Mouse (Mus musculus) spleen, postnatal 36 days (tissue): Measurements from ENCODE around the gene Auts2.

Experiments used
- DNase-seq, 2 experiments: peaks; one replicate each; pipeline ENCODE4 v3.0.0; 2022; ENCODE audit warnings: low spot score in 2 of 2, mixed read lengths in 1 of 2

Auts2 gene

GRCm38 (mm10) chr5:131922118-131922517 is 621.0 kb downstream of the Auts2 start:
- DNase-seq = no peak

GRCm38 (mm10) chr5:131919983-131920777 is 623.0 kb downstream of the Auts2 start:
- DNase-seq = no peak

GRCm38 (mm10) chr5:131916791-131917403 is 626.2 kb downstream of the Auts2 start:
- no peak for DNase-seq

- DNase-seq = no peak
Observed at GRCm38 (mm10) chr5:131913562-131913961, 629.6 kb downstream of the Auts2 start.

DNA sequence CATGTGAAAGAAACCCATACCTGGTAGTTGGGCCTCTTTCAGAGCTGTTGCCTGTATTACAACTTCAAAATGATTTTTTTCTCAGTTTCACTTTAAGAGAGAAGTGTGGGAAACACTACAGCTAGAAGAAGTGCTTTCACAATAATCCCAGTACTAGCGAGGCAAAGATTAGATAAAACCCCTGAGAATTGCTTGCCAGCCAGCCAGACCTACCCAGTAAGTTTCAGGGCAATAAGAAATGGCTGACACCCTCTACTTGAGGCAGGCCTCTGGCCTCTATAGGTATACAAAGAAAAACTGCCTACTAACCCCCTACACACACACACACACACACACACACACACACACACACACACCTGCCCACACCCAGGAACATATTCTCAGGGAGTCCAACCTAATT is 630.2 kb downstream of the Auts2 start:
- no peak for DNase-seq

GRCm38 (mm10) chr5:131906313-131906712 is 636.8 kb downstream of the Auts2 start:
- DNase-seq = no peak

GRCm38 (mm10) chr5:131904478-131904877 is 638.7 kb downstream of the Auts2 start:
- no peak for DNase-seq

GRCm38 (mm10) chr5:131898048-131898638 is 645.0 kb downstream of the Auts2 start:
- DNase-seq = no peak

GRCm38 (mm10) chr5:131886636-131887035 is 656.5 kb downstream of the Auts2 start:
- DNase-seq = no peak

DNA sequence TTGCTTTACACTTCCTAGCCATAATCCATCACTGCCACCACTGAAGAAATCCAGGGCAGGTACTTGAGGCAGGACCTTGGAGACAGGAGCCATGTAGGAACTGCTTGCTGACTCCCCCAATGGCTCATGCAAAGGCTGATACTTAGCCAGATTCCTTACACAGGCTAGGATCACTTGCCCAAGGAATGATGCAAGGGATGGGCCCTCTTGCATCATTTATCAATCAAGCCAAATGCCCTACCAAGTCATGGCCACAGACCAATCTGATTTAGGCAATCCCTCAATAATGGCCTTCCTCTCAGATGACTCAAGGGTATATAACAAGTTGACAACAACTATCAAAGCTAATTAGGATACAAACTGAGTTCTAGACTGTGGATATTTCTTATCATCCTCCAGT is 666.6 kb downstream of the Auts2 start:
- no peak for DNase-seq

DNA sequence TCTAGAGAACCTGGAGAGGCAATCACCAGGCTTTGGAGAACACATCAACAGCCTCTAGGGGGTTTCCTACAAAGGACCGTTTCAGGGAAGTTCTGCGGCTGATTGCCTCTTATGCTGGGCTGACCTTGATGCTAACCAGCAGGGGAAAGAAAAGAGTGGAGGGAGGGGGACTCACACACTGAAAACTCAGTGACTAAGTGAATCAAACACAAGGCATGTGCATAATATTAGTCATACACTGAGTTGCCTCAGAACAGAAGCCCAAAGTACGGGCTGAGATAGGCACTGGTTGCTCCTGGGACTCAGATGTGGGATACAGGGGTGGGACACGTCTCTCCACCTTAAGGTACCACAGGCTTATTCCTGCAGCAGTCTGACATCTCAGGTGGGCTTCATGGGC is 667.2 kb downstream of the Auts2 start:
- DNase-seq = no peak

GRCm38 (mm10) chr5:131873116-131873515 is 670.0 kb downstream of the Auts2 start:
- no peak for DNase-seq

DNA sequence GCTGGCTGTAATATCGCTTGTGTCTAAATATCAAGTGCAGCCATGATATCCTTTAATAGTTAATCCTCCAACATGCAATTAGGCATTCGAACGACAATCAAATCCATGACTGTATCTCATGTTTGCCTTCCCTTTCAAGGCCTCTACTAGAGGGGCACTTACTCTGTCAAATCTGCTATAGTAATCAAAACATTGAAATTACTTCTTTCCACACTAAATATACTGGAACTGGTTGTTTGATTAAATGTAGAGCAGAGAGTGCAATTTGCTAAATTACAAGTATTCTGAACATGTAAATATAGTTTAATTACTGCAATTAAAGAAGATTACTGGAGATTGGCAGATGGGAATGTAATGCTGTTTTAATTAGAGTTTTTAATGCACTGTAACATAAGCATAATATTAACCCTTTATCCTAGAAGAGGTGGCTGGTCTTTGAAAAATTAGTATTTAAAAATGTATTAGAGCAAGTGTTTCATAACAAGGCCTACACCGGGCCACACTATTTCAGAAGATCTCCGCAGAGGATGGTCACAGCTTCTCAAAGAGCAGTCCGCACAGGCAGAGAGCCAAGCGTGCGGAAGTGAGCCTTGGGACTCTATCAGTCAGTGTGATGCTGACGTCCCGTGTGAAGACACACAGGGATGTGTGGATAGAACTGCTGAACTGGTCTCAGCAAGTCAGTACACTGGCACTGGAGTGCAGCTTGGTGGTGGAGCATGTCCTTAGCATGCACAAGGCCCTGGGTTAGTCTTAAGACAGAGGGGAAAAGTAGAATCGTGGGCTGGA is 673.2 kb downstream of the Auts2 start:
- DNase-seq = no peak

DNA sequence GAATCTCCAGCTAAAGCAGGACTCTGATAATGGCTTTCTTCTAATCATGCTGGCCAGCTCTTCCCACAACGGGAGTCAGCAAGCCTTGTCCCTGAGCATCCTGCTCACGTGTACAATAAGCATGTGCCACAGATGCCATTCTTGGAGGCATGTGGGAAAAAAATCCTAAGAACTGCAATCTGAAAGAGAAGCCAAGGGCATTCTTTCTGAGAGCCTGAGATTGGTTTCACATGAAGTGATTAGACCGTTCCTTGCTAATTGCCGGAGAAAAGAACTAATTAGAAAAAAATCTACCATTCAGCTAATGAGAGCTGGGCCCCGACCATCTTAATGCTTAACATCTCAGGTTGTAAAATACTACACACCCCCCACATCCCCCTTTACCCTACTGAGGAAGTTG is 677.9 kb downstream of the Auts2 start:
- DNase-seq = no peak

- no peak for DNase-seq
Observed at GRCm38 (mm10) chr5:131857976-131858375, 685.2 kb downstream of the Auts2 start.

DNA sequence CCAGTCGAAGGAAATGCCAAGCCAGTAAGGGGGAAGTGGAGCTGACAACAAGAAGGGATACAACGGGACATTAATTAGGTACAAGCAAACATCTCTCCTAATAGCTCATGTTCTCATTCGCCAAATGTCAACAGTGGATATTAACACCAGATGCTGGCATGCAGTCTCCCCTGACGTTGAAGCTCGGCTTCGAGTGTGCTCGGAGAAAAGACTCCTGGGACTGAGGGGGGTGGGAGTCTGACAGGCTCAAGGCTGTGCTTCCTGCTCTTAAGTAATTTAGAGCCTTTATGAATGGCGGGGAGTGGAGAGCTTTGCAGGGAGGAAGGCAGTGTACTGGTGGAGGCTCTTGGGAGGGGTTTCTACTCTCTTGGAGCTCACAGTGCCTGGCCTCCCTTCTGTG is 687.8 kb downstream of the Auts2 start:
- DNase-seq = no peak

DNA sequence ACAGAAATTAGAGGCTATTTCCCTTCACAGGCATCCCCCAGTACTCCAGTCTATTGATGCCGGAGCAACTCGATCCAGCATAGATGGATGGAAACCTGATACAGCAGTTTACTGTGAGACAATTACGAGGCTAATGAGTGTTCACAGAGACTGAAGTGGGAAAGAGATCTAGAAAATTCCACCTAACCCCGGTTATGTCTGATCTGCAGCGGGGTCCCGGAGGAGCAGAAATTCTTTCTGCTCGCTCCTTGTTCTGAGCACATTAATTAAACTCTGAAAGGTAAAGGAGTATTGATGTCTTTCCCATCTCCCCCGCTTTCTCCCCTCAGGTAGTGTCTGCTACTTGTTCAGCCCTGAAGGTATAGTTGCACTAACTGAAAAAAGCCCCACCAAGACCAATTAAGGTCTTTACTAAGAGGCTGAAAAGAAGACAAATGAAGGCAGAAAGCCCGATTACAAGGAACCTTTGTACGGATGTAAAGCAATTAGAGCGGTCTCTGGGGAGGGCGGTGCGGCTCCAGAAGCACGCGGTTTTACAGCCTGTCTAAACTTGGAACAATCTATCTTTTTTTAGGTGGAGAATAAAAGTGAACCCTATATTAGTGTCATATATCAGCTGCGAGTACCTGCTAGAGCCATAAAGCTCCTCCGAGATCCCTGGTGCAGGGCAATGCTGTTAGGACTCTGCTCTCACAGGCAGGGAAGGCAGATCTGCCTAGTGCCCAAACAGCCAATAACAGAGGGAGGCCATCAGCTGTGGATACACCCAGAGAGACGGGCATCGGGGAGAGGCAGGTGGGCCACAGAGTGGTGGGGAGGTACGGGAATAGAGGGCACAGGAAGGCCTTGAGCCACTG is 691.3 kb downstream of the Auts2 start:
- no peak for DNase-seq

GRCm38 (mm10) chr5:131850632-131851335 is 692.4 kb downstream of the Auts2 start:
- no peak for DNase-seq

- no peak for DNase-seq
Observed at GRCm38 (mm10) chr5:131849644-131850043, 693.5 kb downstream of the Auts2 start.

DNA sequence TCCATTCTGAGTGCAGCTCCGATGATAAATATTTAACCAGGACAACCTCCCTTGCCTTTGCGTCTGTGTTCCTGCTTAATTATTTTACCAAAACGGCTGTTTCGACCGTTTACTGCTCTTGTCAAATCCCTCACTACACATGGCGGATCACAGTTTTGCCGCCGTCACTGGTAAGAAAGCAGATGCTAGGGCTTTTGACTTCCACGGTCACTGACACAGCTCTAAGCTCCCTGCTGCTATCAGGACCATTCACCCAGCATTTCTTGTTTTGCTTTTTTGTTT is 698.7 kb downstream of the Auts2 start:
- DNase-seq = no peak
